Mouse (Mus musculus): ENCODE measurements around the gene Pcolce. TPM values are rescaled to one million over a fixed set of nuclear protein-coding genes. Genes with fewer than 3 reads are reported as not detected.
"Not testable (repeated sequence)": the region's sequence is repeated elsewhere in the genome, so short reads cannot be mapped to it uniquely, and the experiment has no call there.

The Pcolce gene
- polyA plus RNA-seq, 1 experiment from 2014 or later, result 97.6 TPM

- H3K27me3 ChIP-seq (ENCODE audit: control insufficient read depth, insufficient read depth, low read length), result no peaks in the 10 kb centered on the region
- 78% methylated on average over 11 of the region's 11 CpGs for WGBS
- H3K9ac ChIP-seq (ENCODE audit: low read depth, low read length), result no peak overlapping the region
- H3K36me3 ChIP-seq (ENCODE audit: control insufficient read depth, insufficient read depth, low read length), result no peaks in the 10 kb centered on the region
- H3K4me2 ChIP-seq (replicated peaks; ENCODE audit: low read depth, low read length), result no peak overlapping the region
- ATAC-seq (ENCODE audit: low FRiP score, low TSS enrichment), result no peak
- H3K27ac ChIP-seq (ENCODE audit: low read depth, low read length), result no peak overlapping the region
- no peak overlapping the region for H3K4me3 ChIP-seq (ENCODE audit: low read length)
- no peaks in the 10 kb centered on the region for H3K9me3 ChIP-seq (ENCODE audit: control insufficient read depth, low read length)
- 0 out of 2 replicates have a peak, but pooled peaks cover 8% of the 10 kb centered on the region for H3K4me1 ChIP-seq (ENCODE audit: control insufficient read depth, insufficient read depth, low read length)
Measured at GRCm38 (mm10) chr5:137623937-137624530, 10.4 kb upstream of the Pcolce start.

GRCm38 (mm10) chr5:137615347-137615746 is 1.8 kb upstream of the Pcolce start:
- WGBS, result 83% methylated on average over 7 of the region's 7 CpGs
- H3K27me3 ChIP-seq (ENCODE audit: control insufficient read depth, insufficient read depth, low read length), result no peaks in the 10 kb centered on the region
- H3K9ac ChIP-seq (ENCODE audit: low read depth, low read length), result no peak overlapping the region
- H3K36me3 ChIP-seq (ENCODE audit: control insufficient read depth, insufficient read depth, low read length), result no peaks in the 10 kb centered on the region
- peaks cover 32% of the 10 kb centered on the region for H3K4me1 ChIP-seq (ENCODE audit: control insufficient read depth, insufficient read depth, low read length)
- H3K27ac ChIP-seq (ENCODE audit: low read depth, low read length), result no peak overlapping the region
- H3K4me3 ChIP-seq (ENCODE audit: low read length), result no peak overlapping the region
- H3K4me2 ChIP-seq (replicated peaks; ENCODE audit: low read depth, low read length), result no peak overlapping the region
- no peaks in the 10 kb centered on the region for H3K9me3 ChIP-seq (ENCODE audit: control insufficient read depth, low read length)
- no peak for ATAC-seq (ENCODE audit: low FRiP score, low TSS enrichment)

GRCm38 (mm10) chr5:137614921-137615320 is 1.3 kb upstream of the Pcolce start:
- H3K4me1 ChIP-seq (ENCODE audit: control insufficient read depth, insufficient read depth, low read length), result peaks cover 36% of the 10 kb centered on the region
- not testable (repeated sequence) for H3K27ac ChIP-seq (ENCODE audit: low read depth, low read length); H3K9ac ChIP-seq (ENCODE audit: low read depth, low read length); H3K4me3 ChIP-seq (ENCODE audit: low read length); H3K4me2 ChIP-seq (replicated peaks; ENCODE audit: low read depth, low read length); H3K9me3 ChIP-seq (ENCODE audit: control insufficient read depth, low read length); H3K27me3 ChIP-seq (ENCODE audit: control insufficient read depth, insufficient read depth, low read length); ATAC-seq (ENCODE audit: low FRiP score, low TSS enrichment); H3K36me3 ChIP-seq (ENCODE audit: control insufficient read depth, insufficient read depth, low read length)
- 87% methylated on average over 2 of the region's 2 CpGs for WGBS

GRCm38 (mm10) chr5:137613076-137613475 is 508 bp downstream of the Pcolce start:
- Histone ChIP-seq H3K27me3 (ENCODE audit: control insufficient read depth, insufficient read depth, low read length) (no peaks in the 10 kb centered on the region), H3K4me2 (replicated peaks; ENCODE audit: low read depth, low read length) (no peak overlapping the region), H3K4me3 (ENCODE audit: low read length) (no peak overlapping the region), H3K36me3 (ENCODE audit: control insufficient read depth, insufficient read depth, low read length) (no peaks in the 10 kb centered on the region), H3K9me3 (ENCODE audit: control insufficient read depth, low read length) (no peaks in the 10 kb centered on the region), H3K9ac (ENCODE audit: low read depth, low read length) (0 out of 2 replicates have a peak overlapping the region, but pooled peaks have one; percentile 12), H3K27ac (ENCODE audit: low read depth, low read length) (no peak overlapping the region), H3K4me1 (ENCODE audit: control insufficient read depth, insufficient read depth, low read length) (peaks cover 48% of the 10 kb centered on the region)
- ATAC-seq (ENCODE audit: low FRiP score, low TSS enrichment), result no peak
- 83% methylated on average over 5 of the region's 5 CpGs for WGBS

- Histone ChIP-seq H3K9me3 (ENCODE audit: control insufficient read depth, low read length) (no peaks in the 10 kb centered on the region), H3K9ac (ENCODE audit: low read depth, low read length) (peak overlapping the region; percentile 44; the same call in 1 of the 2 replicates), H3K4me3 (ENCODE audit: low read length) (peak overlapping the region; percentile 35), H3K27ac (ENCODE audit: low read depth, low read length) (peak overlapping the region; percentile 91), H3K36me3 (ENCODE audit: control insufficient read depth, insufficient read depth, low read length) (peaks cover 12% of the 10 kb centered on the region; the same call in 1 of the 2 replicates), H3K4me2 (replicated peaks; ENCODE audit: low read depth, low read length) (peak overlapping the region; percentile 49), H3K27me3 (ENCODE audit: control insufficient read depth, insufficient read depth, low read length) (no peaks in the 10 kb centered on the region), H3K4me1 (ENCODE audit: control insufficient read depth, insufficient read depth, low read length) (peaks cover 52% of the 10 kb centered on the region)
- WGBS, result 10% methylated on average over 6 of the region's 6 CpGs
- ATAC-seq (ENCODE audit: low FRiP score, low TSS enrichment), result peak; percentile 51
Measured at GRCm38 (mm10) chr5:137611245-137611602, 2.4 kb downstream of the Pcolce start.

- ATAC-seq (ENCODE audit: low FRiP score, low TSS enrichment), result peak; percentile 60
- peaks cover 52% of the 10 kb centered on the region for H3K4me1 ChIP-seq (ENCODE audit: control insufficient read depth, insufficient read depth, low read length)
- peak overlapping the region; percentile 49 for H3K4me2 ChIP-seq (replicated peaks; ENCODE audit: low read depth, low read length)
- H3K36me3 ChIP-seq (ENCODE audit: control insufficient read depth, insufficient read depth, low read length), result peaks cover 16% of the 10 kb centered on the region; the same call in 1 of the 2 replicates
- H3K9me3 ChIP-seq (ENCODE audit: control insufficient read depth, low read length), result no peaks in the 10 kb centered on the region
- no peaks in the 10 kb centered on the region for H3K27me3 ChIP-seq (ENCODE audit: control insufficient read depth, insufficient read depth, low read length)
- peak overlapping the region; percentile 44; the same call in 1 of the 2 replicates for H3K9ac ChIP-seq (ENCODE audit: low read depth, low read length)
- H3K27ac ChIP-seq (ENCODE audit: low read depth, low read length), result peak overlapping the region; percentile 91
- peak overlapping the region; percentile 35 for H3K4me3 ChIP-seq (ENCODE audit: low read length)
- 4% methylated on average over 12 of the region's 12 CpGs for WGBS
Measured at GRCm38 (mm10) chr5:137610548-137611244, 2.9 kb downstream of the Pcolce start.

- ATAC-seq (ENCODE audit: low FRiP score, low TSS enrichment), result no peak
- Histone ChIP-seq H3K27me3 (ENCODE audit: control insufficient read depth, insufficient read depth, low read length) (no peaks in the 10 kb centered on the region), H3K36me3 (ENCODE audit: control insufficient read depth, insufficient read depth, low read length) (peaks cover 16% of the 10 kb centered on the region; the same call in 1 of the 2 replicates), H3K4me1 (ENCODE audit: control insufficient read depth, insufficient read depth, low read length) (peaks cover 52% of the 10 kb centered on the region), H3K27ac (ENCODE audit: low read depth, low read length) (0 out of 2 replicates have a peak overlapping the region, but pooled peaks have one; percentile 42), H3K4me2 (replicated peaks; ENCODE audit: low read depth, low read length) (peak overlapping the region; percentile 49), H3K9ac (ENCODE audit: low read depth, low read length) (peak overlapping the region; percentile 28; the same call in 1 of the 2 replicates), H3K4me3 (ENCODE audit: low read length) (peak overlapping the region; percentile 35), H3K9me3 (ENCODE audit: control insufficient read depth, low read length) (no peaks in the 10 kb centered on the region)
- 46% methylated on average over 4 of the region's 4 CpGs for WGBS
Measured at GRCm38 (mm10) chr5:137610056-137610455, 3.5 kb downstream of the Pcolce start.

- peaks cover 52% of the 10 kb centered on the region for H3K4me1 ChIP-seq (ENCODE audit: control insufficient read depth, insufficient read depth, low read length)
- H3K36me3 ChIP-seq (ENCODE audit: control insufficient read depth, insufficient read depth, low read length), result peaks cover 17% of the 10 kb centered on the region; the same call in 1 of the 2 replicates
- H3K4me2 ChIP-seq (replicated peaks; ENCODE audit: low read depth, low read length), result peak overlapping the region; percentile 41; the same call in 1 of the 2 replicates
- ATAC-seq (ENCODE audit: low FRiP score, low TSS enrichment), result no peak
- 44% methylated on average over 3 of the region's 3 CpGs for WGBS
- H3K9me3 ChIP-seq (ENCODE audit: control insufficient read depth, low read length), result no peaks in the 10 kb centered on the region
- no peaks in the 10 kb centered on the region for H3K27me3 ChIP-seq (ENCODE audit: control insufficient read depth, insufficient read depth, low read length)
- peak overlapping the region; percentile 35; the same call in 1 of the 2 replicates for H3K4me3 ChIP-seq (ENCODE audit: low read length)
- H3K27ac ChIP-seq (ENCODE audit: low read depth, low read length), result no peak overlapping the region
- H3K9ac ChIP-seq (ENCODE audit: low read depth, low read length), result no peak overlapping the region
Measured at GRCm38 (mm10) chr5:137609292-137609691, 4.3 kb downstream of the Pcolce start.
